Mouse (Mus musculus): ENCODE results near the gene Rnps1.
A peak's percentile ranks its signal among the peaks of the same experiment; 100 is the strongest.
"Not testable (repeated sequence)": the region's sequence is repeated elsewhere in the genome, so short reads cannot be mapped to it uniquely, and the experiment has no call there.

The Rnps1 gene

GRCm38 (mm10) chr17:24414230-24414976 lies at the start of gene Rnps1:
Gene Rnps1 (plus strand): TSS chr17:24414565.
- DNase-seq (ENCODE audit: low read depth in 1 of 2, low spot score in 2 of 2), result peak; percentile 71 to 88

DNA sequence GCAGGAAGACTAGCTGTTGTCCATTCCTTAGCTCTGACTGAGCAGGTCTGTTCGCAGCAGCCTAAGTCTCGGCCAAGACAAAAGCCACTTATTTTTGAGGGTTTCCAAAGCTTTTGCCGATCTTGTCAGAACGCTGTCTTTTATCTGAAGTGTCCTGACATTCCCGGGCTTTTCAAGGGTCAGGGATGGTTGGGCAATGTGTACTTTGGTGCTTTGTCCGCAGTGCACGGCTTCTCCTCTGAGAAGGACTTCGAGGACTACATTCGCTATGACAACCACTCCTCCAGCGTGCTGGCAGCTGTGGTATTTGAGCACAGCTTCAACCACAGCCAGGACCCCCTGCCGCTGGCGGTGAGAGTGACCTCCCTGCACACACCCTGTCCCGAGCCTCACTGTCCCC lies 48.5 kb upstream of the Rnps1 start:
- no peak for DNase-seq (ENCODE audit: low read depth in 1 of 2, low spot score in 2 of 2)

DNA sequence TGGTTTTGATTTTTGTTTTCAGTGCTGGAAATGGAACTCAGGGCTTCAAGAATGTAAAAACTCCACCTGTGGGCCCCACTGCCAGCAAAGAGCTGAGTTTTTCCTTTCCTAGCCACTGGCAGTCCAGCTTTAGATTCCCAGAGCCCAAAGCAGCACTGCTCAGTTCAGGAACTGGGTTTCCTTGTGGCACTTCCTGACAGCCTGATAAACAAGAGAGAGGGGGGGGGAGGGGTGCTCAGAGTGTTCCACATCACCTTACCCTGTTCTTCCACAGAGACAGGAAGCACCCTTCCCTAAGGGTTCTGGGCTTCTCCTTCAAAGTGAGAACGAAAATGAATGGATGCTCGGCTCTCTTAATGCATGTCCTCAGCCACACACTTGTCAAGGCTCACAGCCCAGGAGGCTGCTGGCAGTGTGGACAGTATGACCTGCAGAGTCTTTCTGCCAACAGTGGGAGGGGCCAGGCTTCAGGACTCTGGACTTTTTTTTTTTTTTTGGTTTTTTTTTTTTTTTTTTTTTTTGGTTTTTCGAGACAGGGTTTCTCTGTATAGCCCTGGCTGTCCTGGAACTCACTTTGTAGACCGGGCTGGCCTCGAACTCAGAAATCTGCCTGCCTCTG lies 39.2 kb upstream of the Rnps1 start:
- DNase-seq (ENCODE audit: low read depth in 1 of 2, low spot score in 2 of 2), result no peak

DNA sequence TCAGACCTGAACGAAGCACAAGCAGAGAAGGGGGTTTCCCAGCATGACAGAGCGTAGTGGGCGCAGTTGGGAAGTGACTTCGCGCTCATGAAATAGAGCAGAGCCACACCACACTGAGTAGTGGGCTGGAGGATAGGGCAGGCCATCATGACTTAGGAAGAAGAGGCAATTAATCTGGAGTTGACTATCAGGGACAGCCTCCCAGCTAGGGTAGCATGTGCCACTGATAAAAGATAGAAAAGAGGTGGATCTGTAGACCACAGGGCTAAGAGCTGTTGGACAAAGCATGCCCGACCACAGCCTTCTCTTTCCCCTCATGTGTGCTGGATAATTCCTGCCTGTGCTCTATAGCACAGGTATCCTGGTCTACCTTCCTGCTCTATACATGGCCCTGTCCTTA lies 38.5 kb upstream of the Rnps1 start:
- DNase-seq (ENCODE audit: low read depth in 1 of 2, low spot score in 2 of 2), result no peak

DNA sequence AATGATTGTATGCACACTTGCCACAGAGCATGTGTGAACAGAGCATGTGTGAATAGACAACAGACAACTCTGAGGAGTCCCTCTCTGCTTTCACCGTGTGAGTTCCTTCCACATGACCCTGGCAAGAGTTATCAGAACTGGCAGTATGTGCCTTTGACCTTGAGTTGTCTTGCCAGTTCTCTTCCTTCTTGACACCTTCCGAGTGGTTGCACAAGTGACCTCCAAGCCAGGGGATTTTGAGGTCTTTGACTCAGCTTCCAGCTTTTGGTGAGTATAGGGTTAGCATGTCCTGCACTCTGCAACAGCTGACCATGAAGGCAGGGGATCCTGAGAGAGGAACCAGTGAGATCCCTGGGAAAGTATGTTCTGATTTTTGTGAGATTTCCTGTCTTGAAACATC lies 35.9 kb upstream of the Rnps1 start:
- no peak for DNase-seq (ENCODE audit: low read depth in 1 of 2, low spot score in 2 of 2)

DNA sequence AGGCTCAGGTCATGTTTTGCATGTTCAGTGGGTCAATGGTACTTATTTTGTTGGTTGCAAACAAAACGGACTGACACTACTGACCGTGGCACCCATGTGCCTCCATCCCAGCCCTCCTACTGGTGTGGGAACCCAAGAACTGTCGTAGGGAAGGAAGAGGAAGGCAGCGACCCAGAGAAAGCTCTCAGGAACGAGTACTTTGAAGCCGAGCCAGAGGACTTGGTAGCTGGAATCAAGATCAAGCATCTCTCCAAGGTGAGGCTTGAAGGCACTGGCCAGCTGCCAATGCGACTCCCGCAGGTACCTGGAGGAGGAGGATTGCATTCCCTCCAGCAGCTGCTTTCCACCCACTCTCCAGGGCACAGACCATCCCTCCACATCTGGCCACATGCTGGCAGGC lies 30.6 kb upstream of the Rnps1 start:
- DNase-seq (ENCODE audit: low read depth in 1 of 2, low spot score in 2 of 2), result no peak

- no peak for DNase-seq (ENCODE audit: low read depth in 1 of 2, low spot score in 2 of 2)
Measured at GRCm38 (mm10) chr17:24388711-24389110, 25.7 kb upstream of the Rnps1 start.

DNA sequence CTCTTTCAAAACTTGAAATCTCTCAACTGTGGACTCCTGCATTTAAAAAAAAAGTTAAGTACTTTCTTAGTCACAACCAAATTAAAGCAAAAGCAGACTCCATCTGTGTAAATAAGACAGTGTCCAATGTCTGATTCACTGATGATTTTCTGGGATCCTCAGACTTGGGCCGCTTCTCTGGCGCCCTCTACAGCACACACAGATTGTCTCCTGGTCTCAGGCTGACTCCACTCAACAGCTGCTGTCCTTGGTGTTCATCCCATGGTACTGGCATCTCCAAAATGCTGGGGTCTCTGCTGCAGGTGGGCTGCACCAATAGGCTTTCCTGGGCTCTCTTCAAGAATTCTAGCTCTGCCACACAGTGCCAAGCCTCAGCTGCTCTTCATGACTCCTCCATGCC lies 24.5 kb upstream of the Rnps1 start:
- DNase-seq (ENCODE audit: low read depth in 1 of 2, low spot score in 2 of 2), result peak in 1 of 2 experiments; percentile 9

GRCm38 (mm10) chr17:24391149-24391548 lies 23.2 kb upstream of the Rnps1 start:
- no peak for DNase-seq (ENCODE audit: low read depth in 1 of 2, low spot score in 2 of 2)

DNA sequence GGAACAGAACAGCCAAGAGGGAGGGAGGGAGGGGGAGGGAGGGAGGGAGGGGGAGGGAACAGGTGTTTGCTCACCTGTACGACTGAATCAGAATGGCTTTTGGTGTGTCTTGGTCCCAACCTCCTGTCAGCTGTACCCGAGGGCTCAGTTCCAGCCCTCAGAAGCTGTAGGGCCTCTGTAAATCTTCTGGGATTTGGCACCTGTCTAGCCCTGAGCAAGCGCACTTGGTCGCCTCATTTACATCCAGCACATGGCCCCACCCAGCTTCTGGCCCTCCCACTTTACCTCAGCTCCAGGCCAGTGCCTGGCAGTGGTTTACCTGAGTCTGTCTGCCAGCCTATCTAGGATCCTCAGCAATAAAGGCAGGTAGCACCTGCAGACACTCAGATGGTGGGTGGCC lies 20.8 kb upstream of the Rnps1 start:
- no peak for DNase-seq (ENCODE audit: low read depth in 1 of 2, low spot score in 2 of 2)

DNA sequence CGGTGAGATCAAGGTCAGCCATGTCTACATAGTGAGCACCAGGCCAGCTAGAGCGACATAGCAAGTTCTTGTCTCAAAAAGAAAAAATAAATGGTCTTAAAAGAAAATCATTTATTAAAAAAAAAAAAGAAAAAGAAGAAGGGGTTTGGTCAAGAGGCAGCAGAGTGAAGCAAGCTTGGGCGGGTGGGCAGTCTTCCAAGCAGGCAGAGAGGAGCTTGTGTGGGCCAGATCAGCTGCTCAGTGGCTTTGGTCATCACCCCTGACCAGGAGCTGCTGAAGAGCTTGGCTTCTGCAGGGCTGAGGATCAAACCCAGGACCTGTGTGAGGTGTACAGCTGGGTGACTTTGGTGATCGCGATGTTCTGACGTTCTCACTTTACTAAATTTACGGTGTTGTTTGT lies 19.9 kb upstream of the Rnps1 start:
- no peak for DNase-seq (ENCODE audit: low read depth in 1 of 2, low spot score in 2 of 2)

- DNase-seq (ENCODE audit: low read depth in 1 of 2, low spot score in 2 of 2), result no peak
Measured at GRCm38 (mm10) chr17:24402371-24402770, 12.0 kb upstream of the Rnps1 start.

DNA sequence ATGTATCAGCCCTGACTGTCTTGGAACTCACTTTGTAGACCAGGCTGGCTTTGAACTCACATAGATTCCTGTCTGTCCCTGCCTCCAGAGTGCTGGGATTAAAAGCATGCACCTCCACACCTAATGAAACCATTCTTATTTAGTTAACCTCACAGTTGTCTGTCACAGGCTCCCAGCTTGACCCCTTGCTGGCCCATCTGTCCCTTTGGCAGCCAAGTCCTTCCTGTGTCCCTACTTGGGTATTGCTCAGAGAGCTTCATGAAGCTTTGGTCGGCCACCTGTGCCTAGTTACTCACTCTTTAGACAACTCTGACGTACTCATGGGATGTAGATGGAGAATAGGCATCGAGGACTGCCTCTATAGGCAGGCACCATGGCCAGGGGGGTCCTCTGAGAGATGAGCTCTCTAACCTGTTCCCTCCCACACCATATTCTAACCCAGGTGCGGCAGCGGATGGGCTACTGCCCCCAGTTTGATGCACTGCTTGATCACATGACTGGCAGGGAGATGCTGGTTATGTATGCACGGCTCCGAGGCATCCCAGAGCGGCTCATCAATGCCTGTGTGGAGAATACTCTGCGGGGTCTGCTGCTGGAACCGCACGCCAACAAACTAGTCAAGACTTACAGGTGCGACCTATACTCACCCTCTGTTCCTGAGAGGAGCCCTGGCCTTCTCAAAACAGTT lies 7.1 kb upstream of the Rnps1 start:
- DNase-seq (ENCODE audit: low read depth in 1 of 2, low spot score in 2 of 2), result no peak

DNA sequence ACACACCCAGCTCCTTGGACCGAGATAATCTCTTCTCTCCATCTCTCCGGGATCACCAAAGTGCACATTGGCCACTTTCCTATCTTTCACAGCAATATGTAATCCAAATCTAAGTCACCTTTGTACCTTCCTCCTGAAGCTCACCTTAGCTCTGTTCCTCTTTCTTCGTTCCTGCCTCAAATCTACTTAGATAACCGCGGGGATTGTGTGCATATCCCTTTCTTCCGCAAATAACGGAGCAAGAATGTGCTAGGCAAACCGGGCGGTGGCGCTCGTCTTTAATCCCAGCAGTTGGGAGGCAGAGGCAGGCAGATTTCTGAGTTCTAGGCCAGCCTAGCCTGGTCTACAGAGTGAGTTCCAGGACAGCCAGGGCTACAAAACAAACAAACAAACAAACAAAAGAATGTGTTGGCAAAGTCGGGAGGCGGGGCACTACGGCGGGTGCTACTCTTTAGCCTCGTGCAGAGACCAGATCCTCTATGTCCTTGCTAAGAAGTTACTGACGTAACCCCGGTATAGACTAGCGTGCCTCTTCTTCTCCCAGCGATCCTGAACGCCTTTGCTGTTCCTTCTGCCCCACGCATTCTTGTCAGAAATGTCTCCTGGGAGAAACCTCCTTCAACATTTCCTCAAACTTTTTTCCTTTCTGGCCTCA lies 681 bp upstream of the Rnps1 start:
- peak in 1 of 2 experiments; percentile 26 for DNase-seq (ENCODE audit: low read depth in 1 of 2, low spot score in 2 of 2)

- no peak for DNase-seq (ENCODE audit: low read depth in 1 of 2, low spot score in 2 of 2)
Measured at GRCm38 (mm10) chr17:24415011-24415410, 646 bp downstream of the Rnps1 start.

DNA sequence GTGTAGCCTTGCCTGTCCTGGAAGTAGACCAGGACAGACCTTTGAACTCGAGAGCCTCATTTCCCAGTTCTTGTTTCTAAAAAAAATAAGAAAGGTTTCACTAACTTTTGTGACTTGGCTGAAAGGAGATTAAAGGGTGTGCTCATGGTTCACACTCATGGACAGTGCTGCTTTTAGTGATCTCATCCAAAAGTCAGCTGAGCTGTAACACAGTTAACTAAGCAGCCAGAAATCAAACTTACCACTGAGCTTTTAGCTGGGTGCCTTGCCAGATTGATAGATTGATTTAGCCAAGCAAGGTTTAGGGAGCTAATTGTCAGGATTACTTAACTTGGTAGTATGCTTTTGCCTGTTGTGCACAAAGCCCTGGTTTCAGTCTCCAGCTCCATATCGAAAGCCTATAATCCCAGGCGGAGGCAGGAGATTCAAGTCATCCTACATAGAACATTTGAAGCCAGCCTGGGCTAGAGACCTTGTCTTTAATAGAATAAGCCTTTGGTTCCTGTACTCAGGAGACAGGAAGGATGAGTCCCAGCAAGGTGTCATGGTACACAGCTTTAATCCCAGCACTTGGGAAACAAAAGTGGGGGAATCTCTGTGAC lies 1.8 kb downstream of the Rnps1 start:
- DNase-seq (ENCODE audit: low read depth in 1 of 2, low spot score in 2 of 2), result no peak

GRCm38 (mm10) chr17:24423114-24423513 lies 8.7 kb downstream of the Rnps1 start:
- DNase-seq (ENCODE audit: low read depth in 1 of 2, low spot score in 2 of 2), result no peak

- no peak for DNase-seq (ENCODE audit: low read depth in 1 of 2, low spot score in 2 of 2)
Measured at GRCm38 (mm10) chr17:24424489-24424888, 10.1 kb downstream of the Rnps1 start.

DNA sequence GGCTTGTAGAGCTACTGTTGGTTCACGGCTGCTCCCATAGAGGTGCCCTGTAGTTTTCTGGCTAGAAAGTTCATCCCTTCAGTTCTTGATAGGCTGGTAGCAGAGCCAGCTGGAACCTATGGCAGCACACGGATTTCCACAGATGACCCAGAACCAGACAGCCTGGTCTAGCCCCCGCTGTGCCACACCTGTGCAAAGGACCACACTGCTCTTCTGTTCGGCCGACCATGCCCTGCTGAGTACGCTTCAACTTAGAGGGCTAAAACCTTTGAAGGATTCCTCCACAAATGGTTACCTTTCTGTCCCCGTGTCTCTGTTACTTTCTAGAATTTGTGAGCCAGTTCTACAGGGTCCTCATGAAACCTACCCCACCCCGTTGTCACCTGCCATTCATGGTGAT lies 11.0 kb downstream of the Rnps1 start:
- DNase-seq (ENCODE audit: low read depth in 1 of 2, low spot score in 2 of 2), result not testable (repeated sequence)

GRCm38 (mm10) chr17:24425905-24426304 lies 11.5 kb downstream of the Rnps1 start:
- DNase-seq (ENCODE audit: low read depth in 1 of 2, low spot score in 2 of 2), result no peak

- peak; percentile 87 to 88 for DNase-seq (ENCODE audit: low read depth in 1 of 2, low spot score in 2 of 2)
Measured at GRCm38 (mm10) chr17:24426471-24427169, 12.3 kb downstream of the Rnps1 start, which contains the start of gene Eci1. Gene Eci1 (plus strand): TSS chr17:24426641.
